Mouse (Mus musculus): ENCODE data around the gene Micu2. TPM values are rescaled to one million over a fixed set of nuclear protein-coding genes. Genes with fewer than 3 reads are reported as not detected.

The Micu2 gene
- polyA plus RNA-seq (2012; rRNA removed) = 5.9 and 8.1 TPM in 2 replicates

DNA sequence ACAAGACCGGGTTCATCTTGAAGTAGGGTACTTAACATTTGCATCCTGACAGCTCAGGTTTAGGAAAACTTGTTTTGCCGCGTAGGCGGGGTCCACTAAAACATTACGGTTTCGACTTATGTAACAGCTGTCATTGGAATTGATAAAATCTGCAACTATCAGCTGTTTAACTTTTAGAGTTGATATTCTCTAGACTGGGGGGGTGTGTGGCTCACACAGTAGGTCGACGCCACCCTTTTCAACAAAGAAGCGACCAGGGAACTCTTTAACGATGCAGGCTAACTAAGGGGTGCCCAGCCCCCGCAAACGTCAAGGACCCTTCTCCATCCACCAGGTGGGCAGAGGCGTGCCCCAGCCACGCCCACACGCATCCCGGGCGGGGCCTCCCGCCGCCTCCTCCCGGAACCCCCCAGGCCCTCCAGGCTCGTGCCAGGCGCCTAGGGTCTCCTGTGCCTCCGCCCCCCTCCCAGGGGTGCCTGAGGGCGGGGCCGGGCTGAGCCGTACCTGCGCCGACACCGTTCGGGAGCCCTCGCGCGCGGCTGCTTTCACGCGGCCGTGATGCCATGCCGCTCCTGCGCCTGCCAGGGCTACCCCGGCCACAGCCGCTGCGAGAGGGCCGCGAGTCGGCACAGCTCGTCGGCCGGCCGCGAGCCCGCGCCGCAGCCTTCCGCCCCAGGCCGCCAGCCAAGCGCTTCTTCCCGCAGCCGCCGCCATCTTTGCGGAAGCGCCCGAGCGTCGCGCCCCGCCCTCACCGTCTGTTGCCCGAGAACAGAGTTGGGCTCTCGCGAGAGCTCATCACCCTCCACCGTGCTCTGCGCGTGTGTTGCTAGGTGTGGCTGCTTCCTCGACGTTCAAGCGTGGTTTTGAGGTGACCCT, at the start of gene Micu2:
Gene Micu2, minus strand, starts transcription at position 737 of the 876 bp plus-strand sequence.

DNA sequence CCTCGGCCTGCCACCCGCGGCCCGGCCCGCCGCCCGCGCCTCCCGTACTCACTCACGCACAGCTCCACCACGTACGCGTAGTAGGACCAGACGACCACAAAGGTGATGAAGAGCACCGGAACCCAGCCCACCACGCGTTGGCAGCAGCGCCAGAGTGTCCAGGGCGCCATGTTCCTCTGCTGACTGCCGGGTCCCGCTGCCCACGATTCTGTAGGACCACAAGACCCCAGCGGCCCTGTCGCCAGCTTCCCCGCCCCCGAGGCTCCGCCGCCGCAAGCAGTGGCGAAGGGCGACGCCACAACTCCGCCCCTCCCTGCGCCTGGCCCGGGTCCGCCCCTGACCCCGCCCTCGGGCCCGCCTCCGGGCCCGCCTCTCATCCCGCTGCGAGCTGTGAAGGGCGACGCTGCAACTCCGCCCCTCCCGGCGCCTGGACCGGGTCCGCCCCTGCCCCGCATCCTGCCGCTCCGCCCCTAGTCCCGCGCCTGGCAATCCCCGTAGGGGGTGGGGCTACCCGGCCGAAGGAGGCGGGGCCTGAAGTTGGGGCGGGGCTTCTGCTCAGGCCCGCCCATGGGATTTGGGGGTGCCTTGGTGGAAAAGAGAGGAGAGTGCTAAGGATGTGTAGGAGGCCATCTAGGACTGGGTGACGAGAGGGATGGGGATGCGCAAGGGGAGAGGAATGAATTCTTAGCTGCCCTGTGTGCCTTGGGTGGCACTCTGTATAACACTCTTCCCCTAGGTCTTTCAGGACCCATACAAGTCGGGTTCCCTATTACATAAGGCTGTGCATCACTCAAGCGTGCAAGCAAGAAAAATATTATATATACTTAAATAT, 108.8 kb downstream of the Micu2 start, which contains the start of gene Zdhhc20:
Gene Zdhhc20, minus strand, starts transcription at position 266 of the 832 bp plus-strand sequence.

Other genes with a start within 250 kb of the Micu2 start
- gene Lats2, start 240.9 kb downstream of the Micu2 start, polyA plus RNA-seq (2012; rRNA removed) = 9.5 and 19.2 TPM in 2 replicates
- gene Sap18, start 201.1 kb downstream of the Micu2 start, polyA plus RNA-seq (2012; rRNA removed) = 6.9 and 20.0 TPM in 2 replicates
- 0.30 and 0.31 TPM in 2 replicates for gene Ska3, start 173.1 kb downstream of the Micu2 start, polyA plus RNA-seq (2012; rRNA removed)
- gene Mrpl57, start 173.0 kb downstream of the Micu2 start, polyA plus RNA-seq (2012; rRNA removed) = 41.3 and 49.2 TPM in 2 replicates
- 0.99 and 1.7 TPM in 2 replicates for gene Zdhhc20, start 109.0 kb downstream of the Micu2 start, polyA plus RNA-seq (2012; rRNA removed)
- gene Fgf9, start 71.3 kb upstream of the Micu2 start, polyA plus RNA-seq (2012; rRNA removed) = 0.10 and 0.21 TPM in 2 replicates

All from stomach, adult 2 months (tissue).